Mouse (Mus musculus): Measurements from ENCODE around the gene Dcaf12l2.

Gene Dcaf12l2

GRCm38 (mm10) chrX:44367646-44368521 lies at the start of gene Dcaf12l2:
Gene Dcaf12l2, minus strand, starts transcription at chrX:44368342.
- DNase-seq (ENCODE audit: low spot score in 2 of 2) = peak; percentile 26 to 30

- peak in 1 of 2 experiments; percentile 18 for DNase-seq (ENCODE audit: low spot score in 2 of 2)
Observed at GRCm38 (mm10) chrX:44367280-44367645, 879 bp downstream of the Dcaf12l2 start.
